ENCODE assay signal across 23 mouse cellular contexts in the genomic region with DNA sequence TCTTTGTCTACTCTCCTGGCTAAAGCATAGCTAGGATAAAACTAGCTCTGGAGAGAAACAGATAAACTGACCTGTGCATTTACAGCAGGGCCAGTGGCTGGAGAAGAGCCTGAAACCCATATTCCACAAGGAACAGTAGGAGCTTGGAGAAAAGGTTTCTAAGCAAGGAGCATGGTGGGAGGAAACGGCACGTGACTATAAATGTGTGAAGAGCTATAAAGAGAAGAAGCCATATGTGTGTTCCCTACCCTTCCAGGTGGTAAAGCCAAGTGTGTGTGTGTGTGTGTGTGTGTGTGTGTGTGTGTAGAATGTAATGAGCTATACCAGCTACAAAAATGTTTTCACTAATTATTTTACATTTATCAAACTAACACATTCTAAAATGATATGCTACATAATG. TPM values are rescaled to one million over a fixed set of nuclear protein-coding genes. Genes with fewer than 3 reads are reported as not detected.
DNase-seq lines count a peak whose midpoint lies in the region; ATAC-seq lines count a peak whose summit lies in the region.
"Had no signal": no experiment of that assay in that cellular context is flagged by ENCODE, and none has a peak within 500 bp of the region (broad histone marks: within the 10 kb centered on the region; RNA-seq: fewer than 3 reads in every experiment).

No protein-coding gene starts in this region.

- no peak overlapping the region for H3K27ac ChIP-seq in forebrain, embryonic 16.5 days (ENCODE audit: low read length)
- no peak overlapping the region for H3K27ac ChIP-seq in forebrain, embryonic 10.5 days
- H3K27ac ChIP-seq: embryonic facial prominence, embryonic 15.5 days; forebrain, embryonic 15.5 days; gastrocnemius, adult 2 months; hindbrain, embryonic 10.5 days; hindbrain, embryonic 14.5 days had no signal

- WGBS in forebrain, embryonic 16.5 days = 69% methylated on average over 2 of the region's 2 CpGs
- 90% methylated on average over 2 of the region's 2 CpGs for WGBS in forebrain, embryonic 10.5 days

- ATAC-seq in forebrain, embryonic 16.5 days = 0 out of 2 replicates have a peak, but pooled peaks have one; percentile 31
- ATAC-seq: CD4-positive, CD25-positive, alpha-beta regulatory T cell, adult 4 months; forebrain, embryonic 15.5 days had no signal

- no peak overlapping the region for H3K9ac ChIP-seq in forebrain, embryonic 16.5 days (replicated peaks; ENCODE audit: low read depth, low read length)
- H3K9ac ChIP-seq: embryonic facial prominence, embryonic 15.5 days; forebrain, embryonic 15.5 days; heart, embryonic 12.5 days; hindbrain, embryonic 14.5 days had no signal

- H3K4me1 ChIP-seq in forebrain, embryonic 16.5 days (replicated peaks; ENCODE audit: control insufficient read depth, insufficient read depth, low read length) = no peaks in the 10 kb centered on the region
- no peaks in the 10 kb centered on the region for H3K4me1 ChIP-seq in forebrain, embryonic 10.5 days
- H3K4me1 ChIP-seq: embryonic facial prominence, embryonic 15.5 days; forebrain, embryonic 15.5 days; heart, embryonic 12.5 days; hindbrain, embryonic 10.5 days had no signal

- H3K9me3 ChIP-seq in forebrain, embryonic 16.5 days (ENCODE audit: control insufficient read depth, low read length) = no peaks in the 10 kb centered on the region
- no peaks in the 10 kb centered on the region for H3K9me3 ChIP-seq in forebrain, embryonic 10.5 days
- H3K9me3 ChIP-seq: embryonic facial prominence, embryonic 15.5 days; forebrain, embryonic 15.5 days; G1E; heart, embryonic 12.5 days; hindbrain, embryonic 10.5 days had no signal

- no peak for DNase-seq in forebrain, embryonic 10.5 days (ENCODE audit: extremely low spot score, low spot score)
- peak; percentile 54 to 74 for DNase-seq in left cerebral cortex, postnatal 14 days (ENCODE audit: low spot score in 2 of 2)
- no peak for DNase-seq in left cerebral cortex, adult 11 months (ENCODE audit: low spot score)
- peak; percentile 84 for DNase-seq in brain, adult 2 months (ENCODE audit: low read depth, low spot score)
- peak; percentile 82 for DNase-seq in telencephalon, adult 2 months (ENCODE audit: low read depth, low spot score)
- no peak for DNase-seq in kidney, postnatal 10 days
- DNase-seq: adrenal gland, postnatal 10 days; B cell, adult 2 months; cerebellum, adult 2 months; cerebellum, postnatal 10 days; embryo, embryonic 11 days; gastrocnemius, adult 2 months; gastrocnemius, postnatal 25 days had no signal

- no peak overlapping the region for H3K4me2 ChIP-seq in forebrain, embryonic 16.5 days (ENCODE audit: low read length)
- H3K4me2 ChIP-seq: embryonic facial prominence, embryonic 15.5 days; forebrain, embryonic 15.5 days; heart, embryonic 12.5 days; hindbrain, embryonic 14.5 days had no signal

- intact Hi-C loops in left cerebral cortex, postnatal 14 days (cut with DNase I) = no loop called here

- H3K36me3 ChIP-seq in forebrain, embryonic 16.5 days (ENCODE audit: control insufficient read depth, insufficient read depth) = no peaks in the 10 kb centered on the region
- no peaks in the 10 kb centered on the region for H3K36me3 ChIP-seq in forebrain, embryonic 10.5 days (replicated peaks)
- H3K36me3 ChIP-seq: embryonic facial prominence, embryonic 15.5 days; forebrain, embryonic 15.5 days; G1E; hindbrain, embryonic 10.5 days had no signal

- H3K27me3 ChIP-seq in forebrain, embryonic 16.5 days (replicated peaks; ENCODE audit: control insufficient read depth, insufficient read depth, low read length) = no peaks in the 10 kb centered on the region
- no peaks in the 10 kb centered on the region for H3K27me3 ChIP-seq in forebrain, embryonic 10.5 days (ENCODE audit: poor library complexity, severe bottlenecking)
- H3K27me3 ChIP-seq: embryonic facial prominence, embryonic 15.5 days; forebrain, embryonic 15.5 days; heart, embryonic 12.5 days had no signal

- H3K4me3 ChIP-seq in forebrain, embryonic 16.5 days (replicated peaks; ENCODE audit: low read length) = no peak overlapping the region
- no peak overlapping the region for H3K4me3 ChIP-seq in forebrain, embryonic 10.5 days
- H3K4me3 ChIP-seq: embryonic facial prominence, embryonic 15.5 days; erythroblast, embryonic 14.5 days; forebrain, embryonic 15.5 days; gastrocnemius, adult 2 months; heart, embryonic 12.5 days; hindbrain, embryonic 10.5 days had no signal

RNA-seq across cellular contexts. Expression of a gene that starts 35.4 kb away (rescaled TPM):
- 82.8 and 111 TPM in 2 replicates for polyA plus RNA-seq in forebrain, embryonic 16.5 days (2015; fragmentation: Nextera tagmentation; extraction: Ambion mirVana)
- 4.3 and 4.8 TPM in 2 replicates for polyA plus RNA-seq in forebrain, embryonic 10.5 days (2016; fragmentation: Nextera tagmentation; extraction: Ambion mirVana)
- total RNA-seq in left cerebral cortex, postnatal 14 days (2021) = 100 to 1,000 TPM; 236 to 310 TPM
- total RNA-seq: G1E; granulocyte monocyte progenitor cell, adult 5-6 weeks had no signal
- polyA plus RNA-seq: CD4-positive, CD25-positive, alpha-beta regulatory T cell, adult 4 months; erythroblast, embryonic 14.5 days; G1E had no signal

Comparison
In these comparisons a context has a peak if more than half of its experiments do, and no peak if none do; other contexts are left out.
1. DNase-seq: peak in left cerebral cortex, postnatal 14 days (2 of 2), brain, adult 2 months (single experiment) and telencephalon, adult 2 months (single experiment); none in forebrain, embryonic 10.5 days (single experiment), left cerebral cortex, adult 11 months (single experiment) and kidney, postnatal 10 days (single experiment).
2. RNA of a gene that starts 35.4 kb away (polyA plus RNA-seq): 82.8 to 111 TPM in forebrain, embryonic 16.5 days; 4.3 to 4.8 TPM in forebrain, embryonic 10.5 days; every median in the first group is over 10 times any median in the second.